Mouse (Mus musculus): ENCODE data around the gene Tet2.

GRCm38 (mm10) chr3:133590506-133591152 lies 45.7 kb upstream of the Tet2 start:
- no peak for TF ChIP-seq CTCF (IDR thresholded peaks at IDR 0.05; ENCODE audit: low read depth, low read length)
- no peak for TF ChIP-seq POLR2A (IDR thresholded peaks at IDR 0.05; ENCODE audit: borderline replicate concordance, low read depth, low read length)

Data from bone marrow macrophage, adult 2 months (primary cell).